Mouse (Mus musculus): ENCODE results near the gene Ndfip2.

GRCm38 (mm10) chr14:105255620-105256019, 2.8 kb upstream of the Ndfip2 start:
- no peak for TF ChIP-seq CTCF (IDR thresholded peaks at IDR 0.05; ENCODE audit: low read depth, low read length)
- no peak for TF ChIP-seq POLR2A (IDR thresholded peaks at IDR 0.05; ENCODE audit: insufficient read depth, low read length)

Data from ES-Bruce4 (cell line).